Mouse (Mus musculus) lung, adult 18-20 months (tissue): Measurements from ENCODE around the gene Map3k7cl.

Experiments
- DNase-seq, 2 experiments: peaks; one replicate each; pipeline ENCODE4 v3.0.0; 2022; ENCODE audit warnings: mixed read lengths in 2 of 2

Gene Map3k7cl

GRCm38 (mm10) chr16:87552907-87553691 is at the start of gene Map3k7cl:
Map3k7cl (plus strand) TSS chr16:87553330.
- peak; percentile 35 to 56 for DNase-seq

DNA sequence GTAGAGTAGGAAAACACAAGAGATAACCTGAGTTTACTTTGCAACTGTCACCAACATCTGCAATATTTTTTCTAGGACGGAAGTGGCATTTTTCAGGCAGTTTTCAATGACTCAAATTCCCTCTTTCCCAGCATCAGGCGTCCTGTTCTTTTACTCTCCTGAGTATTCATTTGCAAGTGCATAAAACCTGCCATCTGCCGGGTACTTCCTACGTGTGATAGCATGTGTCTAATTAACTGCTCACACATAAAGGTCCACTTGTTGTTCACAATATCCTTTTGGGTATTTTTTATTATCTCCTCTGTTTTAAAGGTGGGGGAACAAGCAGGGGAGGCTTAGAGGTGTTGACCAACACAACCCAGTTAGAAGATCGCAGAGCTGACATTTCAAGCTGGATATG is 41.4 kb upstream of the Map3k7cl start:
- DNase-seq = no peak

DNA sequence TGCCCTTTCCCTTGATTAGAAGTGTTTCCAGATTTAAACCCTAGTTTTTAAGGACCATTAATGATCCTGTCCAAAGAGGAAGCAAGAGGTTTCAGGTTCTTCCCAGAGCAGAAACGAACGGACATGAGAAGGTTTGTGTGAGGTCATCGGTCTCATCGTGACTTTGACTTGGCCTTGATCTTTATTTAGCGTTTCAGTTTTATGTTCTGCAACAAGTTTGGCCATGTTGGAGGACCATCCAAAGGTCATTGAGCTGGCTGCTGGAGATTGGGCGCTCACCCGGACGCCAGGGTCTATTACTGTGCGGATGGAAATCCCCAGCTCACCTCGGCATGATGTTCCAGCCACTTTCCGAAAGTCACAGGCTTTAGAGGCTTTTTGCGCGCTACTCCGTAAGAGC is 40.8 kb upstream of the Map3k7cl start:
- no peak for DNase-seq

GRCm38 (mm10) chr16:87524228-87524627 is 28.9 kb upstream of the Map3k7cl start:
- no peak for DNase-seq

GRCm38 (mm10) chr16:87527553-87528249 is 25.4 kb upstream of the Map3k7cl start:
- DNase-seq = no peak

DNA sequence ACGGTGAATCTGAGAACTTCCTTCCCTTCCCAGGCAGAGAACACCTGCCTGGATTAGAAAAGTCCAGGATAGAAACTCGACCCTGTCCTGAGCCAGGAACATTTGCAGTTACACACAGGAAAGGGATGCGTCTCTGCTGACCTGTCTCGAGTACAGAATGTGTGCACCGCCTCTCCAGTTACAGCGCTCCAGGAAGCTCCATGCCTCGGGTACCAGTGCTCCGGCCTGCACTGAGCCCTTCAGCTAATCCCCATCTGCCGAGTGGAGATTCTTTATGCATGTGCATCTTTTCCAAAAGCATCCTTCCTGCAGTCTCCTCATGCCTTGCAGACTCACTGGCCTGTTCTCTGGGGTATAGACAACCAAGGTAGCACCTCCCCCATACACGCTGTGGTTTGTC is 24.4 kb upstream of the Map3k7cl start:
- DNase-seq = no peak

DNA sequence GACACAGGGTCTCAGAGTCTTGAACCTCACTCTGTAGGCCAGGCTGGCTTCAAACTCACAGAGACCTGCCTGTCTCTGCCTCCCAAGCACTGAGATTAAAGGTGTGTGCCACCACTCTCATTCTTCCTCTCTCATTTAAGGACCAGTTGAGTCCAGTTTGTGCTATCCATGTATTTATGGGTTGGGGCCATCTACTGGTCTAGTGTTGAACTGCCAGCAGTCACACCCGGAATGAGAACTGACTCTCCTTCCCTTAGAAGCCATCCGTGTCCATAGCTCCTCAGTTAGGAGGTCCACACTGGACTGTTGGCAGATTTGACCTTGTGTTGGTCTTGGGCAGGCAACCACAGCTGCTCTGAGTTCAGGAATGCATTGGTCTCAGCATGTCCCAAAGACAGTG is 4.8 kb upstream of the Map3k7cl start:
- DNase-seq = no peak

- no peak for DNase-seq
Measured at GRCm38 (mm10) chr16:87556320-87556719, 3.2 kb downstream of the Map3k7cl start.

DNA sequence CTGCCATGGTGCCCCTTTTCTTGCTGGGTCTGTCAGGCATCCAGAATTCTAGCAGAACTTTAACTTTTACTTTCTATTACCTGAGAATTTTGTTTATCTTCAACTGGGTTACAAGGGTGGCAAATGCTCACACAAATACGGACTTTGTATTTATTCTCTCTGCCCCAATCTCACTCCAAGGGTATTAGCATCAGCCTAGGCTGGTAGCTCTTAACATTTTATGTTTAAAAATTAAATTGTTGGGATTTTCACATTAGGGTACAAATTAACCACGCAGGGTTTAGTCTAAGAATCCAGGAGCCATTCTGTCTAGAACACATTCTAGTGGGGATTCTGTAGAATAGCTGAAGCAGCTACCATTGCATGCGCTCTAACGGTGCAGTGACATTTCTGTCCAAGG is 8.4 kb downstream of the Map3k7cl start:
- no peak for DNase-seq

GRCm38 (mm10) chr16:87563524-87563923 is 10.4 kb downstream of the Map3k7cl start:
- no peak for DNase-seq

DNA sequence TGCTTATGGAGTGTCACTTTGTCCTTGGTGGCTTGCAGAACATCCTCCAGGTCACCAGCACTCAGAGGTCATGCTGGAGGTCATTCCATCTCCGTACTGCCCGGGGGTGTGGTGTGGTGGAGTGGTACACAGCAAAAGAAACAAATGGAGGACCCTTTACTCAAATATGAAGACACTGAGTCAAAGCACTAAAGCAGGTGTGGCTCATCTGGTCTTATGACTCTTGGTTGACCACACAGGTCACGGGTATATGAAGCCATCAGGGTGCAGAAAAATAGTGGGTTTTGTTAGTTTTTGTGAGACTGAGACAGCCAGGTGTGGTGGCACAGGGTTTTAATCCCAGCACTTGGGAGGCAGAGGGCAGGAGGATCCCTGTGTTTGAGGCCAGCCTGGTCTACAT is 11.4 kb downstream of the Map3k7cl start:
- no peak for DNase-seq

- no peak for DNase-seq
Measured at GRCm38 (mm10) chr16:87567572-87567971, 14.4 kb downstream of the Map3k7cl start.

GRCm38 (mm10) chr16:87568241-87568640 is 15.1 kb downstream of the Map3k7cl start:
- DNase-seq = no peak

DNA sequence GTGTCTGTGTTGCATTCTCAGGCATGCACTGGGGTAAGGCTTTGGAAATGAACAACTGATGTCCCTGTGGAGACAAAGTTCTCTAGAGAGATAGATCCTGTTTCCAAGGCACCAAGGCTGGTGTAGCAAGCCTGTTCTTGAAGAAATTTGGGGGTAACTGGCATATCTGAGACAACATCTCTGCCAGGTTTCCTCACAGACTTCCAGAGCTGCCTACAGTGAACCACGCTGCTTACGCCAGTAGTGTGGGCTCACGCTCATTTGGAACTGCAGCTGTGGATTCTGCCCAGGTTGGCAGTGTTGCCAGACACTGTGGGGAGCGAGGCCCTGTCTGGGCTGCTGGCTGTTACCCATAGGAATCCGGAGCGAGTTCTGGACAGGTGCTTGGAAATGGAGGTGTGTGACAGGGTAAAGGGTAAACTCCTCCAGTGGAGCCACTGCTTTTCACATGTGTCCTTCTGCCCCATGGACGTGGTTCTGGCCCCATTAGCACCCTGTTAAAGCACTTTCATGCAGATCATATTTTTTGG is 16.5 kb downstream of the Map3k7cl start:
- no peak for DNase-seq

DNA sequence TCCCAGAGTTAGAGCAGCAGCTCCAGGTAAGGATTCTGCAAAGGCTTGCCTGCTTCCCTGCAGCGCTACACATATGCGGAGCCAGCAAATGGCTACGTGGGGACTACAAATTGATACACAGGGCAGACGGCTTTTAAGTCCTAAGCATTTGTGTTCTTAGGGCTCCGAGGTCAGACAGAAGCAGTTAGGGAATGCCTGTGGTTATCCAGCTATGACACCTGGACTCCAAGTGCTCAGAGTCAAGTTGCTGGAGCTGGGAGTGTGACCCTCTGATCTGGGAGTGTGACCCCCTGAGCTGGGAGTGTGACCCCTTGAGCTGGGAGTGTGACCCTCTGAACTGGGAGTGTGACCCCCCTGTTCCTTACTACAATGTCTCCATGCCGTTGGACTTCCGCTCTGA is 17.2 kb downstream of the Map3k7cl start:
- DNase-seq = no peak

DNA sequence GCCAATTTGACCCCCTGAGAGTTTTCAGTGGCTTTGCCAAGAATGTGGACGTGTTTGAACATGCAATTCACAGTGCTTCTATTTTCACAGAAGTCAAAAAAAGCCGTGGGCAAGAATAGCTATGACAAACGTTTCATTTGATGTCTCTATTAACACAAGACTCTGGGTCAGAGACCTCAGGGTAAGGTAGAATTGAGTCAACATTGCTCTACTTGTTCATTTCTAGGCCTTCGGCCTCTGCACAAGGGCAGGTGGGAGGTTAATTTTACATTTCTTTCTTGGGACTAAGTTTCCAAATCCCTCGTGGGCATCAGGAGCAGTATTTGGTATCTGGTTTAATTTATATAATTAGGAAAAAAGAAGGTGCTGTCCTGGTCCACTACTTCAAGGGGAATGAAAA is 20.3 kb downstream of the Map3k7cl start:
- no peak for DNase-seq

- DNase-seq = no peak
Measured at GRCm38 (mm10) chr16:87574160-87574559, 21.0 kb downstream of the Map3k7cl start.

DNA sequence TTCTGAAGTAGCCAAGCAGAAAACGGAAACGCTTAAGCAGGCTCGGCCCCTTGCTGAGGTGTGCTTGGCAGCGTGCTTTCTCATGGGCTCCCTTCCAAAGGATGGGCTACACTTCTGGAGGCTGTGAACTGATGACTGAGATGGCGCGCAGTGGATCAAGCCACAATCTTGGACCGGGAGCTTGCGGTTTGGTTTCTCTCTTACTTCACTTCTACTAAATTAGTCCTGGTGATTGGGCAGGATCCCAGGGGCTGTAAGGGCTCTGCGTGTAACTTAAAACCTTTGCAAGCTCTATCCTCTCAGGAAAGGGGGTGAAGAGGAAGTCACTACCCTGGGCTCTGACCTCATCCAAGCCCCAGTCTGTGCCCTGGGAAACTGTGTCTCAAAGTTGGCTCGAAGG is 22.5 kb downstream of the Map3k7cl start:
- no peak for DNase-seq

GRCm38 (mm10) chr16:87578881-87579280 is 25.8 kb downstream of the Map3k7cl start:
- no peak for DNase-seq

DNA sequence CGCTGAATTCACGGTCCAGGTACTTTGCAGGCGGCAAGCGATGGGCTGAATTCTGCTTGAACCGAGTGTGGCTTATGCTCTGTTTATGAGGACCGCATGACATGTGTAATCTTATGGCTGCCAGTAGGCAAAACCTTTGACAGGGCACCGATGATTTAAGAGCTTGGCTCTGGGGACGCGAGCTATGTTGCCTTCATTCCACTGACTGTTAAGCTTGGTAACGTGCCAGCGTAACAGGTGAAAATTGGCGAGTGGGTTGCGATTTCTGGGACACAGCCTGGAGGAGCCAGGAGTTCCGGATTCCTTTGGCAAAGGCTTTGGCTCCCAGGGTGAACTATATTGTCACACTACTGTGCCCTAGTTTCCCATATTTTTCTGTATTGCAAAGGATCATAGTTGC is 26.3 kb downstream of the Map3k7cl start:
- DNase-seq = no peak

DNA sequence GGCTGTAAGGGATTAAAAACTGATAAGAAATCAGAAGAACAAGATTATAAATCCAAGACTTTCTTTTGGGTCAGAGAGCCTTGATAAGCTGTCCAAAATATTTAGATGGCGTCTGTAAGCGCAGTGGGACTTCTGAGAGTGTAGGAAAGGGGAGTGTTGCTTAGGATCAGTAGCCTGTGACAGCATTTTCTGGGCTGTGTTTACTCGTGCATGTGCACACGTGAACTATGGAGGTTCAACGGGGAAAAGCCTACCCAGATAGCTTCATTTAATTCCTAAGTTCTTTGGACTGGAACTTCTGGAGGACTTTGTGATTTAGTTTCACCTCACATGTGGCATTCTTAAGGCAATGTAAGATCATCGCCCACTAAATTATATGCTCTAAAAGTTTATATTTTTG is 29.6 kb downstream of the Map3k7cl start:
- DNase-seq = no peak

DNA sequence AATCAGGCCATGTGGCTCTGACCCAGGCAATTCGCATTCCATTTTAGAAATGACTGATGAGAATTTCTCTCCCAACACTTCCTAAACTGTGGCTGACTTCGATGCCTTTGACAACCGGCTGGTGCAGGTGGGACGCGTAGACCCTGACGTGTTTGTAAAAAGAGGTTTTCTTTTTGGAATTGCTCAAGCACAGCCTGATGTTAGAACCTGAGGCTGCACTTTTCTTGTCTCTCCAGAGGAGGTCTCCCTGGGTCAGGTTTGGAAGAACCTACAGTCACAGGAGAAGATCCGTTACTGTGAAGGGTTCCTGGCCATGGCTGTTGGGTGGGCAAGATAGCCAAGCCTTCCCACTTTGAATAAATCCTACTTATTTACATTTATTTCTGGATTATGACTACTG is 31.5 kb downstream of the Map3k7cl start:
- DNase-seq = no peak

GRCm38 (mm10) chr16:87585548-87586262 is 32.6 kb downstream of the Map3k7cl start:
- DNase-seq = no peak

DNA sequence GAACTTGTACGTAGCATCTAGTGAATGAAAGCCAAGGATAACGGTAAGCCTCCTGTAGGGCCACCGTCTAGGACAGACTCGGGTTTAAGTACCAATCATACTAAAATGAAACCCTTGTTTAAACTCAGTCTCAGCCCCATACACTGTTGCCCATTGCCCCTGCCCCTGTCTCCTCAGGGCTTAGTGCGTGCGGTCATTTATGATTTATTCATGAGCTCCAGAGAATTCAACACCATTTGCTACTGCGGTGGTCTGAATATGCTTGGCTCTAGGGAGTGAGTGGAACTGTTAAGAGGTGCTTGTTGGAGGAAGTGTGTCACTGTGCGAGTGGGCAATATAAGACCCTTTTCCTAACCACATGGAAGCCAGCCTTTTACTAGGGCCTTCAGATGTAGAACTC is 34.7 kb downstream of the Map3k7cl start:
- DNase-seq = no peak
